Mouse (Mus musculus) monocyte, adult 2 months (primary cell): ENCODE data around the gene 3110009E18Rik.

ENCODE experiments used
- DNase-seq, 2 experiments: peaks; one replicate each; pipeline ENCODE4 v3.0.0; 2022; ENCODE audit warnings: low spot score in 2 of 2, low read depth in 1 of 2

3110009E18Rik gene

DNA sequence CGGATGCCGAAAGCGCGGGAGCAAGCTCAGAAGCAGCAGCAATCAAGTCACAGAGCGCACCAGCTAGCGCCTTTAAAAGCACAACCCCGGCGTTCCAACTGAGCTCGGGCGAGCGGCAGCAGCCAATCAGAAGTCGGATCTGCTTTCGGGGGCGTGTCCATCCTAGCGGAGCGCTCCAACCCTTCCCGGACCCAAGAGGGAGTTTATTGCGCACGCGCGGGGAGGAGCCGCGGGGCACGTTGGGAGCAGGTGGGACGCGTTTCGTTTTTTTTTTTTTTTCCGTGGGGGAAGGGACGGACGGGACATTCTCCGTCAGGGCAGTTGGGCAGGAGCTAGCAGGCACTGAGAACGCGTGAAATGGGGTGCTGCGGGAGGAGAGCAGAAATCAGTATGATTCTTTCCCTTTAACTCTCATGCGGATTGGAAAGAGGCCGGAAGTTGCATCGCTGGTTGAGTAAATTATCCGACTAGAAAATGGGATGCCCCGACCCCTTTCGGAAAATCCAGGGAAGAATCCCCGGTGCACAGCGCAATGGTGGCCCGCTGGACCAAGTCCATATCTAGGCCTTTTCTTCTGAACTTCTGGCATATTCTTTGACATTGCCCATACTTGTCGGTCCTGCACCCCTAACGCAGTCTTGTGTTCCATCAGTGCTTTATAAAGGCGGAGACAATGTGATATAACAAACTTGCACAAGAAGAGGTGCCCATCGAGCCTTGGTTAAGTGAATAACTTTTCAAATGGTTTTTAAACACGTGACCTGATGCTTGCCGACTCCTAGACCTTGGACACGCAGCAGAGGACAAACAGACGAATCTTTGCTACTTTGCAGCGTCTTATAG lies at the start of gene 3110009E18Rik, which contains the start of gene Dbi:
TSS of gene 3110009E18Rik (plus strand) at position 219 of the 843 bp plus-strand sequence.
TSS of gene Dbi (minus strand) at position 110 of the 843 bp plus-strand sequence.
- peak; percentile 86 for DNase-seq

DNA sequence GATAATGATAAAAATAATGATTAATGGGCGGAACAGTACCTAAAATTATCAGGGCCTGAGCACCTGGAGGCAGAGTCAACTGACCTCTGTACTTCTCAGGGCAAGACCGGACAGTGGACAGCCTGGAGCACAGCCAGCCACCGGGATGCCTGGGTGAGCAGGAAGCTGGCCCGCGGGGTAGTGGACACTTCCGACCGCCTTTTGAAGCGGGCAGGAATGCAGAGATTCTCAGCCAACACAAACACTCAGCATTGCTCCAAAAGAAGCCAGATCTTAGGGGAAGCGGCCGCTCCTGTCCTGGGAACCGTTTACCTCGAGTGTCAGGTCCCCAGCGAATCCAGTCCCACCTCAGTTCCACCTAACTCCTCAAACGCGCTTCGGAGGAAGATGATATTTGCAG lies 48.1 kb upstream of the 3110009E18Rik start:
- DNase-seq = no peak

DNA sequence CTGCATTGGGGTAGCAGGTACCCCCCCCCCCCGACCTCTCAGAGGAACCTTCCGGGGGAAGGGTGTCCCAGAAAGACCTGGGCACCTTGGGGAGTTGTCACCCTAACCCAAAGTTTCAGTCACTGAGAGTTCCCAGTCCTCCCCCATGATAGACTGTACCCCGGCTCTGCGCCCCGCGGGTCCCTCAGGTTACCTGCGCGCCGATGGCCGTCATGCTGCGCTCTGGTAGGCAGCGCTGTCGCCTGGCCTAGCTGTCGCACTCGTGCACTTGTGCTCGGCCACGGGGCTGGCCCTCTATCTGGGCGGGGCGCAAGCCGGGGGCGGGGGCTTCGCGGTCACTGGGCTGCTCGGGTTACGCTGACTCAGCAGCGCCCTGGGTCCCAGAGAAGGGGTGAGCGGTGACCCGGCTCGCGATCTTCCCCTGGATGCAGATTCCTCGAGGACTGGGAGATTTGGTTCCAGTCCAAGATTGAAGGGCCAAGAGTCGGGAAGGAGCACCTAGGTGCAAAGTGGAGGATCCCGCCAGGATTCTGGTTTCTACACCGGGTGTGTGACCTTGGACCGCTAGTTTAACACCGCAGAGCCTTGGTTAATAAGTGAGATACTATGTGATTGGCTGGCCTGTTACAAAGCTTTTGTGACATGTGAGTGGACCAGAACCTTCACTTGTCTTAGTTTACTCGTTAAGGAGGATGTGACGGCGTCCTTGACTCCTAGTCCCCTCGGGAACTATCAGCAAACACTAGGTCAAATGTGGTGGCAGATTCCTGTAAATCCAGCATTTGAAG lies 47.3 kb upstream of the 3110009E18Rik start, which contains the start of gene Tmem37:
TSS of gene Tmem37 (minus strand) at position 556 of the 788 bp plus-strand sequence.
- DNase-seq = peak; percentile 24 to 34

DNA sequence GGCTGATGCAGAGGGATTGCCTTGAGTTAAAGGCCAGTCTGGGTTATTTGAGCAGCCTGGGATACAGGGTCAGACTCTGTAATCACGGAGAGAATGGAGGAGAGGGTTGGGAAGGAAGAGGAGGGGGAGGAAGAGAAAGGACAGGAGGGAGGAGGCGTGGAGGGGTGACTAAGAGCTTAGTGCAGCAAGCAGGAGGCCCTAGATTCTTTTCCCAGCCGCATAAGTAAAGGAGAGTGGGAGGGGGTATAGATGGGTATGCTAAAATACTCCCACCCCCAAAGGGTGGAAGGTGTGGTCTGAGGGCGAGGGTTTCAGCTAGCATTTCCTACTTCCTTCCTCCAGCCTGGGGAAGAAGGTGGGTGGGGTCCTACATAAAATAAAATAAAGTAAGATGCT lies 46.7 kb upstream of the 3110009E18Rik start:
- no peak for DNase-seq

DNA sequence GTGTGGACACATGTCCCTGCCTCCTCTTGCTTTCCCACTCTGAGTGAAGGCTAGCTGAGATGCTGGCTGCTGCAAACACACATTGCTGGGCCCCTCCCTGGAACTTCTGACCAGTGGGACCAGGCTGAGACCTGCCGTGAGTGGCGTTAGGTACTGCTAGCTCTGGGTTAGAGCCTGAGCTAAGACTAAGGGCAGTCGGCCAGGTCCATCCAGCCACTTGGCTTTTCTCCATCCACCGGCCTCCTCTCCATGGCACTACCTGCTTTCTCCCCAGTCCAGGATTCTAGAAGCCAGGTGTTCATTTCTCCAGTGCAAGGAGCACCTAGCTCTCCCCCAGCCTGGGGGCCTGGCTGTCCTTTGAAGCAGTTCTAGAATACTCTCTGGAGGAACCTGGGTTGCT lies 46.1 kb upstream of the 3110009E18Rik start:
- DNase-seq = no peak

DNA sequence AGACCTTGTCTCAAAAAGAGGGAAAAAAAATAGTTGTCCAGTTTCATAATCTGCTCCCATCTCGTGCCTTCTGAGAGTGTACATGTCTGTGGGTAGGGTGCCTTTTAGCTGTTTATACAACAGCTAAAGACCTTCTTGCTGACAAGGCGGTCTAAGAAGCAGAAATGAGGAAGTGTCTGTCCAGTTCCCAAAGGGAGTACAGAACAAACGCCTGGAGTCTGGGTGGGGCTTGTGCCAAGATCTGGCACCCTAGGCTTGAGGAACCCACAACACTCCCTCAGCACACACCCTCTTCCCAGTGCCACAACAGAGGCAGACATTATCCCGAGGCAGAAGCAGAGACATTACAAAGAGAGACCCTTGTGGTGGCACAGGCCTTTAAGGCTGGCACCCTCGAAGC lies 45.5 kb upstream of the 3110009E18Rik start:
- DNase-seq = peak in 1 of 2 experiments; percentile 28

DNA sequence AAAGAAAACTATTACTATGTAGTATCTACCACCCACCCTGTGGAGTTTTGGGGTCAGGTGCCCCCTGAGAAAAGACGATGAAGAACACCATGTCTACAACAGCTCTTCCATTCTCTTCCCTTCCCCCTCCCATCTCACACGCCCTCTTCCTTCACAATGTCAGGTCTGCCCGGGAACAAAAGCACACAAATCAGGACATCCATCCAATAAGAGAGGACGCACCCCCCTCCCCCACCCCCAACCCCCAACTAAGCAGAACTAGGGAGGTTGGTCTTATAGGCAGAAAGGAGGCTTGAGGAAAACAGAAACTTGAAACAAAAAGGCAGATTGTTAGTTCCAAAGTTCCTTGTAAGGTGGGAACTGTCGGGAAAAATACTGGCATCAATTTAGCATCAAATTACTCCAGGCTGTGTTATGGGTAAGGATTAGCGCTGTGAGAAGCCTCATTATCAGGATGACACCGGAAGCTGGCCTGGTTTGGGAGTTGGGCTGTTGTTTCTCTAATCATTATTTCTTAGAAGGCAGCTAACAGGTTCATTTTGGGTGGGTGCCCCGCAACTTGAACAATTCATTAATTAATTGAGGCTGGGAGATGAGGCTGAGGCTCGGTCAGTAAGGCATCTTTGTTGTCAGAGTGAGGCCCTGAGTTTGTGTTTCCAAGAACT lies 43.1 kb upstream of the 3110009E18Rik start:
- no peak for DNase-seq

DNA sequence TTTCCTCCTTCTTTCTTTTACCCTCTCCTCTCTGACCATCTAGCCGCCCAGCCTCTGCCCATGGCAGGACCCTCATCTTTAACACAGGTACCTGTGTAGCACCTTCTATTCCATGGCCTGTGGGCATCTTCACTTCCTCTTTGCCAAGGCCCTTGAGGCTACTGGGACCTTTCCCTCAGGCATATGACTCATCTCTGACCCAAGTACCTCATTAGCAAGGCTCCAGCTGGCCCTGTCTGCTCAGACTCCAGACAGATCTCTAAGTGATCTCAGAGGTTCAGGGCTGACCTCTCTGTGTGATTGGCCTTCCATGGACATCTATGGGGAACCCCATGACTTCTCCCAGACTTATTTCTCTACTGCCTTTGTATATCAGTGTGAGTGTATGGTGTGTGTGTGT lies 40.4 kb upstream of the 3110009E18Rik start:
- no peak for DNase-seq

DNA sequence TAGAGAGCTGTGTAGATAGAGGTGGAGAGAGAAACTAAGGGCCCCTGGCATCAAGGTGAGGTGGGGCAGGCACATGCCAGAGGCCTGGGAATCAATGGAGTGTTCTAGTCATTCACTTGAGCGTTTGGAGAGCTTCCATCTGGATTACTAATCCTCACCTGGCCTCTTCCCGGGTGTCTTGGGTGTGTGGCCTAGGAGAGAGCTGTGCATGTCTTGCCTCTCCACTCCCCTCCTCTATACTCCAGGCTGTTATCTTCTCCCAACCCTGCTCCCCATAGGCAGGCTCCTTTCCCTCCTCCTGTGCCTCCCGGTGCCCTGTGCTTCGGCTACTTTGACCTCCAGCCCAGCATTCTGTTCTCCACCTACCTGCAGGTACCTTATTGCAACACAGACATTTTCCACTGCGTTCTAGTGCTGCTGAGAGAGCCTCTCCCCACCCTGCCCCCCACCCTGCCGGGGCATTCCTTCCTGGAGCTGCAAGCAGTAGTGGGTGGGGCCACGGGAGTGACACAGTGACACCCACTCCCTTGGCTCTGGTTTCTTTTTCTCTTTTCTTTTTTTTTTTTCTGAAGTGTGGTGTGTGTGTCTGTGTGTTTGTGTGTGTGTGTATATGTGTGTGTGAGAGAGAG lies 37.9 kb upstream of the 3110009E18Rik start:
- no peak for DNase-seq

DNA sequence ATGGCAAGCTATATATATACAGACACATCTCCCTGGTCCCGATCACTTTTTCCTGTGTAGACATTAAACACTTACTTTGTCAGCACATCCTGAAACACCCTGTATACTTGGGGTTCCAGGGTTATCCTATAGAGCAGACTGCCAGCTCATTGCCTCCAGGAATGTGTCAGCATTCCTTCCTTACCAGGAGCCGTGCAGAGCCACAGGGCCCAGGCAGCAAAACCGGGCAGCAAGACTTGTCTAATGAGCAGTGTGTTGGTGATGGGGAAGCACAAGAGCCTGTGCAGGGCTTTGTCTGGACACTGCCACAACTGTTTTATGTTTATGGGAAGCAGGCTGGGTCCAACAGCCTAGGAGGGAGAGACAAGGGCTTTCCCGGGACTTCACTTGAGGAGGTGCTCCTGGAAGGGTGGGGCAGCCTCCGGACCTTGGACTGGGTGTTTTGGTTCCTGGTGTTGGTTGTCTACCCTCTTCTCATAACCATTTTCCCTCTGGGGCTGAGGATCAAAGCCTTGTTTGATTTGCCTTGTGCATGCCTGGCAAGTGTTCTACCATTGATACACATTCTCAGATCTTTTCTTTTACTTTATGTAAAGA lies 37.0 kb upstream of the 3110009E18Rik start:
- DNase-seq = no peak

DNA sequence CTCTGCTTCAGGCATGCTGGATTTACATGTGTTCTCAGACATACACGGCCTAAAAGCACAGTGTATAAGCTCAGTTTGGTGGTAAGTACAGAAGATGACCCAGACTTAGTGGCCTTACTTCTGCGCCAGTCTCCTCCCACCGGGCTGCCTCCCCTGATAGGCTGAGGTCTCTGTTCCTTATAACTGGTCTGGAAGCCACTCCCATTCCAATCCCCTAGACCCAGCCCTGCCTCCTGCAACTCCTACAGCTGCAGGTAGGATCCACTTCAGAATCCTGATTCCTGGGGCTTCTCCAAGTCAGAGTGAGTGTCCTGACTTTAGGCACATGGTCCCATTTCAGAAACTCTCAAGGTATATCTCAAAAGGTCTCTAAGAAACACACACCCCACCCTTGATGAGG lies 35.3 kb upstream of the 3110009E18Rik start:
- no peak for DNase-seq

DNA sequence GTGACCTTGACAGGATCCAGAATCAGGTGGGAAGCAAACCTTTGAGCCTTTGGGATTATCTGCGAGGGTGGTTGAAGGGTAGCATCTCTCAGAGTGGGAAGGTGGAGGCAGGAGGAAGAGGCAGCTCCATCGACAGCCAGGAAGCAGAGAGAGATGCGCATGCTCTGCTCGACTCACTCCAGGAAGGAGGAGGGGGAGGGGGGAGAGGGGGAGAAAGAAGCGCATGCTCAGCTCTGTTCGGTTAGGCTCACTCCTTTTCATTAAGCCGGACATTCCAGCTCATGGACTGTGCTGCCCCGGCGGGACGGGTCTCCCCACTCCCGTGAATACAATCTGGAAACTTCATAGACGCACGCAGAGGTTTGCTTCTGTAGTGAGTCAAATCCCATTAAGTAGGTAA lies 34.3 kb upstream of the 3110009E18Rik start:
- no peak for DNase-seq

DNA sequence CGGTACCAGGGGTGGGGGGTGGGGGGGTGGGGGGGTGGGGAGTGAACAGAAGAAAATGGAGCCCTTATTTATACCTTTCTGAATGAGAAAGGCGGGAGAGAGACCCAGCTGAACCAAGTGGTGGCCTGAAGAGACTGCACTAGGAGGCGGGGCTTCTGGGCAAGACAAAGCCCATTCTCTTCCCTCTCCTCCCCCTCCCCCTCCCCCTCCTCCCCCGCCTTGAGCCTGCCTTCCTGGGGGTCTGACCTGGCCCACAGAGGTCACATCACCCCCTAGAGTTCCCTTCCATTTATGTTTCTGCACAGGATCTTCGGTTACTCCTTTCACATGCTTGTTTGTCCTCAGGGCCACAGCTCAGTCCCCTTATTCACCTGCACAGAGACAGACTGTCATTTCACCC lies 31.8 kb upstream of the 3110009E18Rik start:
- DNase-seq = no peak

DNA sequence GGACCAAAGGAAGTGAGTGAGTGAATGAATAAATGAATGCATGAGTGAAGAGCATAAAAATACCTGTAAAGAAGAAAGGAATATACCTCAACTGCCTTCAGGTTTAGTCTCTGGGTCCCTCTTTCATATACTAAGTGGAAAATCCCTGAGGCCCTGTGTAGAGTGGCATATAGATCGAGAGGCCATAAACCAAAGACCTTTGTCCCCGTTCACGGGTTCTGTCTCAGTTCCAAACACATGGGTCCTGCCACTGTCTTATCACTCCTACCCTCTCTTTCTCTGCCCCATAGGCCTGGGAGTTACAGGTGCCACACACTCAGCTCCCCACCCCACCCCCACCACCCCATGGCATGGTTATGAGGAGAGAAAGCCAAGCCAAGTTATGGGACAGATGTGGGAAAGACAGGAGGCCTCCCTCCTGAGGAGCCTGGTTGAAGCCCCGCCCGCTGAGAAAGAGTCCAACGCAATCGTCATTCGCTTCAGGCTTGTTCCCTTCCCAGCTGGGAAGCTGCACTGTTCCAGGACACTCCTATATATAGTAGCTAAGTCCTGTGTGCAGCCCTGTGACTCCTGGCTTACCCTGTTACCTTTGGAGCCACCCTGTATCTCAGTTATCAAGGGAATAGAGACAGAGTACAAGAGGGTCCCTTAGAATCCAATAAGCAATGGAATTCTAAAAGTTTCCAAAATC lies 30.0 kb upstream of the 3110009E18Rik start:
- no peak for DNase-seq

DNA sequence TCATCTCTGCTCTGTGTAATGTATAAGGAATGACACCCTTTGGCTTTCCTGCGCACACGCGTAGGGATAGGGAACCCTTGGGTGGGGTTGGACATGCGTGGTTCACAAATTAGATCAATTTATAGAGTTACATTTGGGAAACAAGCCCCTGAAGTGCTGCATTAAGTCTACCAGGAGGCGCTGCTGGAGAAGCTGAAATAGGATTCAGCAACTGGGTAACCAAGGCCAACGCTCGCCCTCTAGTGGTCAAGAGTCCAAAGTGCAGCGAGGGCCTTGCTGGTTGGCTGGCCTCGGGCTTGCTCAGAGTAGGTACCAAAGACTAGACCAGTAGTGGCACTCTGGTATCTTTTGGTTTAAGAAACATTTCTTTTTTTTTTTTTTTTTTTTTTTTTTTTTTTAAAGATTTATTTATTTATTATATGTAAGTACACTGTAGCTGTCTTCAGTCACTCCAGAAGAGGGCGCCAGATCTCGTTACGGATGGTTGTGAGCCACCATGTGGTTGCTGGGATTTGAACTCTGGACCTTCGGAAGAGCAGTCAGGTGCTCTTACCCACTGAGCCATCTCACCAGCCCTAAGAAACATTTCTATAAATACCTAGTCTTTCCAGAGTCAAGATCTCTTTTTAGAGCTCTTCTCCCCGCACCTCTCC lies 27.4 kb upstream of the 3110009E18Rik start:
- peak; percentile 44 to 74 for DNase-seq

DNA sequence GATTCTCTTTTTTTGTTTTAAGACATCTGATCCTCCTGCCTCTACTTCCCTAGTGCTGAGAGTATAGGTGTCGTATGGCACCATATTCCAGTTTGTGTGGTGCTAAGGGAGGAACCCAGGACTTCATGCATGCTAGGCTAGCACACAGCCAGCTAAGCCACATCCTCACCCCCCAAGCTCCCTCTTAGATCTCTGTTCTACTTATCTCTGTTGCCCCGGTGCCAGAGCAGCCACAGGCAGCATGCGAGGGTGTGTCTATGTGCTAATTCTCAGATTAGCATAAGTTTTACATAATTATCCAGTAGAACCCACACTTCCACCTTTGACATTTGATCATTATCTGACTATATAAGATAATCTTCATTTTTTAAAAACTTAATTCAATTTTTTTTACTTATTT lies 26.1 kb upstream of the 3110009E18Rik start:
- no peak for DNase-seq

DNA sequence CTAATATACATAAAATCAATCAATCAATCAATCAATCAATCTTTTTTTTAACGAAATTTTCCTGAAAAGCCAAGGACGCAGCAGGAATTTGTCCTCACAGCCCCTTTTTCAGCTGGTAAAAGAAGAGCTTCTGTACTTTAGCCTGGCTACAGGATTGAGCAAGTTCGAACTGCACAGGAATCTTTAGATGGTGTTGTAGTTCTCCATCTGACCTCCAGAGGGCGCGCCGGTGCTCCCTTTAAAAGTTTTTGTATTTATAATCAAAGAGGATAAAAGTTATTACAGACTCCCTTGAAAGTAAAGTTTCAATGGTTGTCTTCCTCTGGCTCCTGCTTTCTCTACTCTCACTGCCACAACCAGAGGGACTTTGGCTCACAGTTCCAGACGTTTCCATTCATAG lies 22.7 kb upstream of the 3110009E18Rik start:
- DNase-seq = peak in 1 of 2 experiments; percentile 44

DNA sequence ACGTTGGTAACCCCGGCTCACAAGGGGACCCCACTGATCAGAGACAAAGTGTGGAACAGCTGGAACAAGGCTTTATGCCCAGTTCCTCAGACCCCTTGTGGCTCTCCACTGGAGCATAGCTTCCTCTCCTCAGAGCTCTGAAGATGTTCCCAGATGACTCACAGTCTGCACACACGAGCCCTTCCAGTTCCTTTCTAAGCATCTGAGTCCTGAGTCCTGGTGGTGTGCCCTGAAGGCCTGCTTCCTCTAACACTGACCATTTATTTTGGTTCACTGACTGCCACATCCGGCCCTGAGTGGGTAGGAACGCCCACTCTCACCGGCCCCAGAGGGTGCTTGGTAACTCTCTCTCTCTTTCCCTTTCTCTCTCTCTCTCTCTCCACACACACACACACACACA lies 21.5 kb upstream of the 3110009E18Rik start:
- peak; percentile 37 to 59 for DNase-seq

DNA sequence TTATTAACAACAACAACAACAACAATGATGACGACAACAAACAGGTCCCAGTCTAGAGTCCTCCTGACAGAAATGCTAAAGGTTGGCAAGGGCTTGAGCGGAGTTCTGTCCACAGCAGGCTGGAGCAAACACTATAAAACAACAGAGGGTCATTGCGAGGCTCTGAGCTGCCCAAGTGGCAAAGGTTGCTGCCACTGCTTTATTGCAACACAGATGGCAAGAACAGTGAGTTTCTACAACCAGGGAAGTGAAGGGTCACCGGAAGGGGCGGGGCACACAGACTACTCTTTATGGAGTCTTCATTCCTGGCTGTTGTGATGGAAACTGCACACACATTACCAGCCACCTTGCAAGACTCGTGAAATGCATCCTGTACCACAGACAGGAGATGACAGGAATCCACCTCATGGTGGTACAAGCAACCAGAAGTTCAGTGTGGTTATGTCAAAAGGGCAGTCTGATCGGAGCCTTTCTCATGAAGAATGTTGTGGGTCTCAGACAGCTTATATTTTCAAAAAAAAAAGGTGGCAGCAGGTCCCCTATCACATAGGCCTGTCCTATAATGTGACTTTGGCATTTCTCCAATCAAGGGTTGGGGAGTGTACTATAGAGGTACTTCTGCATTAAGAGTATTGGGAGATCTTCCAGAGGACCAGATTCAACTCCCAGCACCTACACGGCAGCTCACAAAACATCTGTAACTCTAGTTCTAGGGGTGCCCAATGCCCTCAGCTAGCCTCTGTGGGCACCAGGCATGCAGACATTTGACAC lies 20.3 kb upstream of the 3110009E18Rik start:
- DNase-seq = no peak
